Mouse (Mus musculus) olfactory bulb, adult 2 months (tissue): Measurements from ENCODE around the gene Dusp13. TPM values are rescaled to one million over a fixed set of nuclear protein-coding genes. Genes with fewer than 3 reads are reported as not detected.

Source experiments
- H3K27ac ChIP-seq: fragments of 200-500 bp; 2 replicates; pipeline ENCODE4 v1.5.1; 2012; ENCODE audit warnings: low read depth, low read length; ENCODE audit not compliant: insufficient read depth
- H3K4me1 ChIP-seq: fragments of 200-500 bp; 2 replicates; pipeline ENCODE4 v1.6.1; 2012; ENCODE audit warnings: low read length; ENCODE audit not compliant: control insufficient read depth, insufficient read depth
- H3K4me3 ChIP-seq: fragments of 200-500 bp; 2 replicates; pipeline ENCODE4 v1.5.1; 2012; ENCODE audit warnings: mild to moderate bottlenecking, low read depth, low read length, moderate library complexity; ENCODE audit not compliant: insufficient read depth
- CTCF ChIP-seq: fragments of 200-500 bp; IDR thresholded peaks from 2 replicates; pipeline ENCODE4 v1.5.1; 2012; ENCODE audit warnings: low read depth, mild to moderate bottlenecking, low read length, moderate library complexity; ENCODE audit not compliant: insufficient read depth
- POLR2A ChIP-seq: fragments of 200-500 bp; IDR thresholded peaks from 2 replicates; pipeline ENCODE4 v1.6.1; 2012; ENCODE audit warnings: mild to moderate bottlenecking, low read depth, low read length, moderate library complexity; ENCODE audit not compliant: insufficient read depth
- WGBS: fragments of 180-500 bp; shearing (Covaris S2); methylation state at CpG from one replicate; pipeline ENCODE4 v1.1.7; 2018; 5-methylcytosine and 5-hydroxymethylcytosine counted together
- polyA plus RNA-seq: library from polyadenylated mRNA; stranded (reverse); fragments of >200 nt; gene quantifications from 2 replicates; pipeline ENCODE4 v1.2.4, GENCODE M21; 2012; ENCODE audit warnings: low replicate concordance; ENCODE audit not compliant: missing spikeins, insufficient read depth, insufficient read length

Dusp13 gene
- polyA plus RNA-seq, 1 experiment, result not detected

DNA sequence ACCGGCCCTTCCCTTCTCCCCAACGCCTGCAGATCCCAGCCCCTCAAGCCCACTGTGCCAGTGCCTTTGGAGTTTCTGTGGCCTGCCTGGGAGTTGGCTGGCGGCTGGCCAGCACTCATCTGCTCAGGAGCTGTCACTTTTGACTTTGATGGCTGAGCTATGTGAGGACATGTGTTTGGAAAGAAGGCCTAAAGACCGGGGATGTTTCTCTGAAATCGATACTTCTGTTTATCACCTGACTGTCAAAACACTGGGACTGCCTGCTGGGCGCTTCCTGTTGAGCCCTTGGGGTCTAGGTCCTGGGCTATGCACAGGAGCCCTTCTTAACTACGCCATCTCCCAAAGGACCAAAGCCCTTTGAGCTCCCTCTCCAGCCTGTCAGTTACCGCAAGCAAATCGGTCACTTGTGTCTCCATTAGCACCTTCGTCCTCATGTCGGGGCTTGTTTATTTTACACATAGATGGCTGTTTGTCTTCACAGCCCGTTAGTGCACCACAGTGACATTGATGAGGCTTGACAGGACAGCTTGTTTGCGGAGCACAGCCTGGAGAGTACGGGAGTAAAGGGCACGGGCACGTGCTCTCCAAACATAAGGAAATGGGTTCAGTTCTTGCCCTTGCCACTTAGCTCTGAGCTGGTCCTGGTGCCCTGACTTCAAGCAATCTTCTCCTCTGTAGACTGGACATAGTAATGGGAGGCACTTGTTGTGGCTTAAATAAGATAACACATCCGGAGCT lies 31.2 kb downstream of the Dusp13 start:
- H3K27ac ChIP-seq, result no peak overlapping the region
- WGBS, result 70% methylated on average over 17 of the region's 17 CpGs
- TF ChIP-seq POLR2A, result no peak
- no peak for TF ChIP-seq CTCF
- no peaks in the 10 kb centered on the region; the same call in 1 of the 2 replicates for H3K4me1 ChIP-seq
- no peak overlapping the region for H3K4me3 ChIP-seq

DNA sequence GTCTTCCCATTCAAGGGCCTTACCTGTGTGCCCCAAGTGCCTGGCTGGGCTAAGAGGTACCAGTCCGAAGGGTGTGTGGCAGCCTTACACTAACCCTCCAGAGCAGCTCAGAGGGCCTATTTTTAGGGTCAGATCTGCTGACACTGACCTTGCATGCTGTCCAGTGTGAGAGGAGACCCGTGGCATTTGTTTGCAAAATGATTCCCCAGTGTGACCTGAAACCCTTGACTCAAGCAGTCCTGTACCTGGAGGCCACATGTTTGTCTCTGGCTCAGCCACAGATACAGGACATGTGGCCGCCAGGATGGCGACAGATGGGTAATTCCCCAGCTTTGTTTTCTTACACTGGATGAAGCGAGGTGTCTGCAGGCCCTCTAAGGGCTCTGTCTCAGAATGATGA lies 36.5 kb downstream of the Dusp13 start, which contains the start of gene Dupd1:
TSS of gene Dupd1 (minus strand) at position 91 of the 400 bp plus-strand sequence.
- WGBS, result 93% methylated on average over 5 of the region's 5 CpGs
- Histone ChIP-seq H3K27ac (no peak within 1 kb of the TSS), H3K4me1 (peaks cover 9% of the 10 kb centered on the region), H3K4me3 (no peak within 1 kb of the TSS)
- no peak for TF ChIP-seq CTCF
- no peak for TF ChIP-seq POLR2A

DNA sequence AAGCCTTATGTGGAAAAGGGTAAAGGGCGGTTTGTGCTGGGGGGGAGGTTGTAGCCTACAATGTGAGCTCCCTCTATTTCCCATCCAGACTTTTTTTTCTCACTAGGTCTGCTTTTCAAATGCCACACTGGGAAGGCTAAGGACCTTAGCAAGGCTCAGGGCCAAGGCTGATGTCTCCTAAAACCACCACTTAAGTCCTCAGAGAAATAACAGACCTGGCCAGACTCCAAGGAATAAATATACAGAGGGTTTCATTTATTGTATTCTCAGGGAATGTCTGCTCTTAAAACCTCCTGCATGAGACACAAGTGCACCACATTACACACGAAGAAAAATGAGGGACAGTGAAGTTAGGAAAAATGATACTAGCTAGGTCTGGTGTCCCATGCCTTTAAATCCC lies 39.8 kb downstream of the Dusp13 start:
- WGBS, result 42% methylated on average over 2 of the region's 2 CpGs
- peak overlapping the region; percentile 12 for H3K27ac ChIP-seq
- TF ChIP-seq CTCF (no peak), POLR2A (no peak)
- H3K4me3 ChIP-seq, result no peak overlapping the region
- peaks cover 23% of the 10 kb centered on the region for H3K4me1 ChIP-seq

DNA sequence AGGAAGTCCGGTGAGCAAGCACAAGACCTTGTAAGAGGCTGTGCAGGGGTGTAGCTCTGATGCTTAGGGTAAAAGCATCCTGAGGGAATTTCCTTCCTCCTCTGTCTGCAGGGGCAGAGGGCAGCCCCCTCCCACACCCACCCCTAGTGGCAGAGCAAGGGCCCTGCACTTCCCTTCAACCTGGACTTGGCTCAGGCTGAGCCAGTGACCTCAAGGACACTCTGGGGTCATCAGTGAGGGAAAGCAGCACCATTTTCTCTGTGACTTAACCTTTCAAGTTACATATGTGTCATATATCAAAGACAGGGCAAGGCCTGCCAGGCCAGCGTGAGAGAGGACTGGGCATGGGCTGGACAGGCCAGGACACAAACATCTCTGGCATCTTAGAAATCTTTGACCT lies 41.4 kb downstream of the Dusp13 start:
- TF ChIP-seq POLR2A (no peak), CTCF (no peak)
- Histone ChIP-seq H3K4me1 (peaks cover 23% of the 10 kb centered on the region), H3K27ac (0 out of 2 replicates have a peak overlapping the region, but pooled peaks have one; percentile 4), H3K4me3 (no peak overlapping the region)
- 95% methylated on average over 2 of the region's 2 CpGs for WGBS

DNA sequence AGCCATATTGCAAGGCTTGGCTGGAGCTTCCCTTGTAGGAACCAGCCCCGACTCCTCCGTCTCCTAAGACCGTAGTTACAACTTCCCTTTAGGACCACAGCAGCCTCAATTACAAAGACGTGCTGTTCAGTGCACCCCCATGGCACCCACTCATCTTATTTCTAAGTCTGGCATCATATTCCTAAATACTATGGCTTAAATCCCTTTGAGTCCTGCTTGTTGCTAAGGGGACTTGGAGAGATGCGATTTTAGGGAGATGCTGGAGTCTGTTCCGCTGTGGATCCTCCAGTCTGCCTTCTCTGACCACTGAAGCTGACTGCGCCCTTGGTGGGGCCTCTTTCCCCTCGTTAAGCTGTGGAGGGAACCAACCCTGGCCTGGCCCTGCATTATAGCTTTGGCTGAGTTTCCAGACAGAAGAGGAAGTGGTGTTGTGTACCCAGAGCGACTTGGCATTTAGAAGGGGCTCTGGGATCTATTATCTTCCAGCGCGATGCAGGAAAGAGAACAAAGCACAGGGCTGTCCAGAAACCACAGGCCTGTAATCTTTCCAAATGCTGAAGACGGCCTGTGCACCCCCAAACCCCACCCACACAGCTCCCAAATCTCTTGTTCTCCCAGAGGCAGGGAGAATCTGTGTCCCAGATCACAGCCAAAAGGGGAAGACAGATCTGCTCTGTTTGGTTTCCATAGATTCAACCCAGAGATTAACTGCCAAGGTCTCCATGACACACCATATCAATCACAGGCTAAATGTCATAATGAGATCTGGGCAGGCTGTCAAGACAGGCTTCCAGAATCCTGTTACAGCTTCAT lies 44.0 kb downstream of the Dusp13 start:
- Histone ChIP-seq H3K4me1 (peaks cover 34% of the 10 kb centered on the region), H3K4me3 (no peak overlapping the region), H3K27ac (peak overlapping the region; percentile 97)
- TF ChIP-seq POLR2A (no peak), CTCF (no peak)
- WGBS, result 18% methylated on average over 12 of the region's 12 CpGs

DNA sequence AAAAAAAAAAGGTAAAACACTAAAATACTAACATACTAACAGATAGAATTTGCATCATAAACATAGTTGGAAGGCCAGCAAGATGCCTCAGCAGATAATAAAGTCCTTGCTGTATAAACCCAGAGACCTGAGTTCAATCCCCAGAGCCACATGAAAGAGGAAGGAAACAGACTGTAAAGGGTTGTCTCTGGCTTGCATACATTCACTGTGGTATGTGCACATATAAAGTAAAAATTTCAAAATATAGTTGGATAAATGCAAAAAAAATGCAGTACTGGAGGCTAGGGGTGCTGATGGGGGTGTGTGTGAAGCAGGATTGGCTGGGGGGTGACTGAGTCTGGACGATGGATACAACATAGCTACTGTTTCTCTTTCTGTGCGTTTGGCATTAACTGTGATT lies 45.5 kb downstream of the Dusp13 start:
- TF ChIP-seq POLR2A, result no peak
- no peak for TF ChIP-seq CTCF
- 82% methylated on average over 2 of the region's 2 CpGs for WGBS
- H3K4me1 ChIP-seq, result peaks cover 32% of the 10 kb centered on the region

DNA sequence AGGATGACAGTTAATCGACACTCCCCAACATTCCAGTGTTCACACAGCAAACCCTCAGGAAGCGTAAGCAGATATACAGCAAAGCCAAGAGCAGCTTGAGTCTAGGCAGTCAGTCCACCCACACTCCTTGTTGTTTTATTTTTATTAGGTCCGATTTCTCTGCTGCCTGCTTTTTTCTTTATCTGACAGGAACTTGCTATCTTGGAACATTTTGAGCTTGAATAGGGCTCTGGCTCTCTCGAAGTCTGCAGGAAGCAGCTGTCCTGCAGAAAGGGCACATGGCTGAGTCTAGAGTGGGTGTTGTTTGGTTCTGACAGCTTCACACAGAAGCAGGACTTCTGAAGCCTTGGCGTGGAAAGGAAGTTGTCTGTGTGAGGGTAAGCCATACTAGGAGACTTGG lies 47.7 kb downstream of the Dusp13 start:
- WGBS, result 42% methylated on average over 5 of the region's 5 CpGs
- Histone ChIP-seq H3K4me1 (peaks cover 22% of the 10 kb centered on the region), H3K27ac (no peak overlapping the region), H3K4me3 (no peak overlapping the region)
- TF ChIP-seq CTCF, result no peak
- no peak for TF ChIP-seq POLR2A

More for the DNA sequence above, 45.5 kb downstream of the Dusp13 start:
- no peak overlapping the region for H3K4me3 ChIP-seq
- peak overlapping the region; percentile 97; the same call in 1 of the 2 replicates for H3K27ac ChIP-seq

DNA sequence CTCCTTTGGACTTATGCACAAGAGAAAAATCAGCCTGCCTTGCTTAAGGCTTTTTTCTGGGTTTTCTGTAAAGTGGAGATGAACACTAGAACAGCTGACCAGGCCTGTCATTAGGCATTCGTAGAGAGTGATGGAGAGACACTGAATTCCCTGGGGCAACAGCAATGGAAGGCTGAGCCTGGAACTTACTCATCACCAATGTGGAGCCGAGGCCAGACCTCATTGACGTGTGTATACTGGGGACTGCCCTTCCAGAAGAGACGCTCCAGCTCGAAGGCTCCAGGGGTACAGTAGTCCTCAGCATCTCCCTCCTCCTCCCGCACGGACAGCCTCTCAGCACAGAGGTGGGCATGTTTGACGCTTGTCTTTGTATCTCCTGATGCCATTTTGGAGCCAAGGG lies 48.3 kb downstream of the Dusp13 start:
- TF ChIP-seq CTCF (no peak), POLR2A (no peak)
- WGBS, result 93% methylated on average over 8 of the region's 8 CpGs
- Histone ChIP-seq H3K4me1 (peaks cover 22% of the 10 kb centered on the region), H3K4me3 (no peak overlapping the region), H3K27ac (no peak overlapping the region)

DNA sequence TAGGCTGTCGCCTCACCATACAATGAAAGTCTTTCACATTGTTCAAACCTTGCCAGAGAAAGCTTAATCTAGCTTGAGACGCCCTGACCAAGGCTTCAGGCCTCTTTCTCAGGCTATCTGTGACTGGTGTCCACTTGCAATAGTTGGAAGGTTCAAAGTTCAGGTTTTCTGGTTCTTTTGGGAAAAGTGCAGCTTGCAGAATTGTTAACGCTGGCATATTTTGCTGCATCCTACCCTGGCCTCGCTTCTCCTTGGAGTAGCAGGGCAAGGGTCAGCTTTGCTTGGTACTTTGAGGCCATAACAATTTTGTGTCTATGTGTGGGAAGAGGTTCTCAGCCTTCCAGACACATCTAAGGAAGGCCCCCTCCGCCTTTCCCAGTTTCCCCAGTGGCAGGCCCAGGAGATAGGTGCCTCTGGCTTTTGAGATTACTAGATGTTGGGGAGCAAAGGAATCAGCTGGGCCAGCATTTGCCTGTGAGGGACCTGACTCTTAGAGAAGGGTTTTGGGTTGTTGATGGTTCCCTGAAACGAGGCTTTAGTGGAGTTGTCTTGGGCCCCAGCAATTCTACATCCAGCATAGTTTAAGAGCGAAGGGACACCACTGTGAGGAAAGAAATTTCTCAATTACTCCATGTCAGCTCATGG lies 54.7 kb downstream of the Dusp13 start:
- Histone ChIP-seq H3K27ac (no peak overlapping the region), H3K4me3 (no peak overlapping the region), H3K4me1 (peaks cover 5% of the 10 kb centered on the region)
- TF ChIP-seq CTCF (no peak), POLR2A (no peak)
- WGBS, result 92% methylated on average over 7 of the region's 7 CpGs

DNA sequence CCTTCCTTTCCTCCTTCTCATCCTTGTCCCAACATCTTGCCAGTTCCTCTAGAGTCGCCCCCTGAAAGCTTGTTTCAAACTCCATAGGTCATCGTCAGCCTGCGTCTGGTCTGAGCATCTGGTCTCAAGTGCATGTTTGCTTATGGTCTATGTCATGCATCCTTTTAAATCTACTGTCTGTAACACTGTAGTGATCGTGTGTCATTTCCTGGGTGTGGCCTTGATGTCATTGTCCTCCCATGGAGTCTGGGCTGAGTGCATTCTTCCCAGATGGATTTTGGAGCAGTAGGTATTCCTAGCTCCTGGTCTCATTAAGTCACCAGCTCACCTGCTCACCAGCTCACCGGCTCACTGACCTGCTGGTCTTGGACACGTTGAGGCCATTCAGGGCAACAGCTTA lies 56.0 kb downstream of the Dusp13 start:
- peaks cover 5% of the 10 kb centered on the region for H3K4me1 ChIP-seq
- no peak for TF ChIP-seq POLR2A
- no peak for TF ChIP-seq CTCF
- 83% methylated on average over 6 of the region's 6 CpGs for WGBS
- H3K4me3 ChIP-seq, result no peak overlapping the region
- no peak overlapping the region for H3K27ac ChIP-seq
